Mouse (Mus musculus): ENCODE results near the gene Ess2. TPM values are rescaled to one million over a fixed set of nuclear protein-coding genes. Genes with fewer than 3 reads are reported as not detected.
"Not testable (repeated sequence)": the region's sequence is repeated elsewhere in the genome, so short reads cannot be mapped to it uniquely, and the experiment has no call there.

Ess2 gene
- total RNA-seq (2017): 14.4 and 37.0 TPM in 2 replicates

GRCm38 (mm10) chr16:17911052-17911595 lies at the start of gene Ess2:
Gene Ess2, minus strand, starts transcription at chr16:17911348.
- ATAC-seq (replicated peaks; ENCODE audit: low read depth, poor library complexity, severe bottlenecking): peak; percentile 95

DNA sequence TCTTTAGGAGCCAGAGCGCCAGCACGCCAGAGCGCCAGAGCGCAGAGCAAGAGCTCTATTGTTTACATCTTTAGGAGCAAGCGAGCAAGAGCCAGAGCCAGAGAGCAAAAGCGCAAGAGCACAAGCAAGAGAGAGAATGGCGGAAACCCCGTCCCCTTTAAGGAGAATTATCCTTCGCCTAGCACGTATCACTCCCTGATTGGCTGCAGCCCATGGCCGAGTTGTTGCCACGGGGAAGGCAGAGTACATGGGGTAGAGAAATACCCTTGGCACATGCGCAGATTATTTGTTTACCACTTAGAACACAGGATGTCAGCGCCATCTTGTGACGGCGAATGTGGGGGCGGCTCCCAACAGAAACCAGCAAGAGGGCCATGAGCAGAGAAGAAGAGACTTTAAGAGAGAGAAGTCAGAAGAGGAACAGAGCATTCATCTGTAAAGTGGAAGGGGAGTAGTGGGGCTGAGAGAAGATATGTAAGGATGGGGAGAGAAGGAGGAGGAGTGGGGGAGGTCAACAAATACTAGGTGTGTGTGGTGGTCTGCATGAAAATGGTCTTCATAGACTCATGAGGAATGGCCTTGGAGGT lies 45.0 kb upstream of the Ess2 start:
- ATAC-seq (replicated peaks; ENCODE audit: low read depth, poor library complexity, severe bottlenecking): not testable (repeated sequence)

DNA sequence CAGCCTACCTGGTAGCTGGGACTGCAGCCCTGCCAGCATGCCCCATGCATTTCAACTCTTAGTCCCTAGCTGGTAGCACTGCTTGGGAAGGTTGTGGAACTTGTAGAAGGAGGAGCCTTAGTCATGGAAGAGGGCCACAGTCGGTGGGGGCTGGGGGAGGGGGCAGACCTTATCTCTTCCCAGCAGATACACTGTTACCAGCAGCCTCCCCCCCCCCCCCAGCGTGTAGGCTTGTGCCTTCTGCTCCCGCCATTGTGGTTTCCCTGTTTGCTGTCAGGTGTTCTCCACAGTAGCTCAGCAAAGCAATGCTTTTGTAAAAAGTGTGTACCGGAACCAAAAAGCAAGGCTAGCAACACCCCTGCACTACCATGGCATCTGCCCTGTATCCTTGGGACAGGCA lies 40.5 kb upstream of the Ess2 start:
- no peak for ATAC-seq (replicated peaks; ENCODE audit: low read depth, poor library complexity, severe bottlenecking)

DNA sequence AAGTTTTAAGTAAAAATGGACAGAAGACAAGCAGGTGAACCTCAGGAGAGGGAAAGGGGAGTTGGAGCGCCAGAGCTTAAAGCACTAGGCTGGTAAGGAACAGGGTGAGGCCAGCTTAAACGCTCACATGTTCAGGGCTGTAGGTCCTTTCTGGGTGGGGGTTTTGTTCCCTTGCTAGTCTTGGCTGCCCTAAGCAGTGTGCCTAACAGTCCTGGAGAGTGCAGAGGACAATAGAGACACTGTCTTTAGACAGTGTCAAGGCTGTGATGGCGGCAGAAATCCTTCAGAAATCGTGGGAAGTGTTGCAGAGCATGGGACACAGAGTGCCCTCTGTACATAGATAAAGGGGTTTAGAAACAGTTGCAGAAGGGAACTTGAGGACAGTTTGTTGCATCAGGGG lies 38.9 kb upstream of the Ess2 start:
- no peak for ATAC-seq (replicated peaks; ENCODE audit: low read depth, poor library complexity, severe bottlenecking)

GRCm38 (mm10) chr16:17949421-17949877 lies 38.3 kb upstream of the Ess2 start:
- no peak for ATAC-seq (replicated peaks; ENCODE audit: low read depth, poor library complexity, severe bottlenecking)

DNA sequence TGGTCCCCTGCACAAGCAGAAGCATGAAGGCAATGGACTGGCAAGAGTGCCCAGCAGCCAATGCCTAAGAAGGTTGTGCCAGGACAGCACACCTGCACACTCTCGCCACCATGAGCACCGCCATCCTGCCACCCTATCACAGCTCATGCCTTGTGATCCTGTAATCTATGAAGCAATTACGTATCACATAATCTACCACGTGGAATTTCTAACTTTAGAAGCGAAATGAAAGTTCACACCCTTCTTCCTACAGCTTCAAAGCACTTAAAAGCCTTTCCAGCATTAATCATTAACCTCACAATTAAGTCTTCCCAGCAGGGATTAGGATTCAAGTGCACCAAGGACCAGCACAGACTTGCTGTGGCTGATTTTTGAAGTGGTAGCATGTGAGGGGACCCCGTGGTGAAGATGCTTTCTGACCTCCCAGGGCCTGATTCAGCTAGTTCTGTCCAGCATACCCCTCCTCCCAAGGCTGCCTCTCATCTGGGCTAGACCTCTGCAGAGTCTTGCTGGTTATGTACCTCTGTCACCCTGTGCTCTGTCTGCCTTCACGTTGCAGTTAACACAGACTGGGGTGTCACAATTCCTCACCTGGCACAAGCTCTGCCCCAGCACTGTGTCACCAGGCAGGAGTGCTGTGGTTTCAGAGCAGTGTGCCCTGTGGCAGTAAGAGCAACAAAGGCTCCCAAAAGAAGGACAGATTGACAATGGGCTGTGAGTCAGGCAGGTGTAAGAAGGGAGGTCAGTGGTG lies 34.1 kb upstream of the Ess2 start:
- no peak for ATAC-seq (replicated peaks; ENCODE audit: low read depth, poor library complexity, severe bottlenecking)

DNA sequence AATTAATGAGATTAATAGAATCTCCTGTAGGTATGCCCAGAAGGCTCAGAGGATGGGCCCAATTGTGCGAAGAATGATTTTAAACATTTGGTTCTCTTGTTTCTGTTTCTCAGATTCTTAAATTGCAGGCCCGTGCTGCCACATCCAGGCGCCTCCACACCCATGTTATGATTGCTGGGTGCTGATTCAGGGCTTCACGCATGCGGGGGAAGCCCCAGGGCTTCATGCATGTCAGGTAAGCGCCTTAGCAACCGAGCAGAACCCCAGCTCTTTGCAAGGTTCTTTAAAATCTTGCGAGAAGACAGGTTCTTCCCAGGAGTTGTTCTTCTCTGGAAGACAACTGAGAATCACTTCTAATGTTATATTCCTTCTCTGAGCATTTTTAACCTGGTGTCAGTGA lies 32.3 kb upstream of the Ess2 start:
- no peak for ATAC-seq (replicated peaks; ENCODE audit: low read depth, poor library complexity, severe bottlenecking)

GRCm38 (mm10) chr16:17939255-17939751 lies 28.2 kb upstream of the Ess2 start:
- peak; percentile 51 for ATAC-seq (replicated peaks; ENCODE audit: low read depth, poor library complexity, severe bottlenecking)

DNA sequence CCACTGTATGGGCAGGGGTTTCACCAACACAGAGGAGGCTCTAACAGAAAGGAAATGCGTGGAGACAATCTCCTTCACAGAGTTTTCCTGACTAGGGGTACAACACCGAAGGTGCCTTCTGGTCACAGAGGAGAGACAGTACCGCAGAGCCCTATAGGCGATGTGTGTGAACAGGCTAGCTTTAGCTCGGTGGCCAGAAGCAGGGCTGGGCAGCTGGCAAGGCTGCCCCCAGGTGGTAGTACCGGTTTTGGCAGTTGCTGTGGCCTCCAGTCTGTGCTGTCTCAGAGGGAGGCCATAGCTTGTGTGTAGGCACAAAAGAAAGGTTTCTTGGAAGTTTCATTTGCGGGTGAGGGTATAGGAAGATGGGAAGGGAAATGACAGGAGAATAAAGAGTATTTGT lies 27.7 kb upstream of the Ess2 start:
- ATAC-seq (replicated peaks; ENCODE audit: low read depth, poor library complexity, severe bottlenecking): peak; percentile 92

- 0 out of 2 replicates have a peak, but pooled peaks have one; percentile 1 for ATAC-seq (replicated peaks; ENCODE audit: low read depth, poor library complexity, severe bottlenecking)
Measured at GRCm38 (mm10) chr16:17938187-17938586, 27.0 kb upstream of the Ess2 start.

DNA sequence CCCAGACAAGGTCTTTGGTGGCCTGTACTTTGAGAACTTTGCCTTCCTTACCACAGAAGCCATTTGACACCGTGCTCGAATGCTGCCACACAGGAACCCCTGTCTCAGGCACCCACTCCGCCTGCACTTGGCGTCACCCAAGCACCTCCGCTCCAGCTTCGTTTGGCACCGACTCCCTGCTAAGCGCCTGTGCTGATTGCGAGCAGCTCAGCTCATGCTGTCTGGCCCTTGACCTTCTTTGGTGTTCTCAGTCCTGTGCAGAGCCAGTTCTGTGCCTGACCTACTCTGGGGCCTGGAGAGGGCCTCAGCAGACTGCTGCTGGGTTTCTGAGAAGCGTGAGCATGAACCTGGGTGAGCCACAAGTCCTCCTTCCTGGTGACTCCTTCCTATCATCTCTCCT lies 25.6 kb upstream of the Ess2 start:
- no peak for ATAC-seq (replicated peaks; ENCODE audit: low read depth, poor library complexity, severe bottlenecking)

DNA sequence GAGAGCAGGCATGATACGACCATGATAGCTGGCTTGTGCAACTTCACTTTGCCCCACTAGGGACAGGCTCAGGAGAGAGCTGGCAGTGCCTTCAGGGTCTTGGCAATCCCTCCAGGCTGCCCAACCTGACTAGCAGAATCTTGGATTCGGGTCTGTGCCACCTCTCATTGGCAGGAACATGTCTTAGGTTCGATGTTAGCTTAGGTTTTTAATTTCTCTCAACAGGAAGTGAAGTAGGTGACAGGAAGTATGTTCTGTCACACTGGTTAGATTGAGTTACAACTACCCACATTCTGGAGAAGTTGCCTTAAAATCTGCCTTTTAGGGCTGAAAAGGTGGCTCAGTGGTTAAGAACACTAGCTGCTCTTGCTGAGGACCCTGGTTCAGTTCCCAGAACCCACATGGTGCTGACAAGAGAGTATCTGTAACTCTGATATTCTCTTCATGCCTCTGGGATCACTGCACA lies 23.3 kb upstream of the Ess2 start:
- peak; percentile 43; the same call in 1 of the 2 replicates for ATAC-seq (replicated peaks; ENCODE audit: low read depth, poor library complexity, severe bottlenecking)

- peak; percentile 20 for ATAC-seq (replicated peaks; ENCODE audit: low read depth, poor library complexity, severe bottlenecking)
Measured at GRCm38 (mm10) chr16:17933594-17934444, 22.7 kb upstream of the Ess2 start.

DNA sequence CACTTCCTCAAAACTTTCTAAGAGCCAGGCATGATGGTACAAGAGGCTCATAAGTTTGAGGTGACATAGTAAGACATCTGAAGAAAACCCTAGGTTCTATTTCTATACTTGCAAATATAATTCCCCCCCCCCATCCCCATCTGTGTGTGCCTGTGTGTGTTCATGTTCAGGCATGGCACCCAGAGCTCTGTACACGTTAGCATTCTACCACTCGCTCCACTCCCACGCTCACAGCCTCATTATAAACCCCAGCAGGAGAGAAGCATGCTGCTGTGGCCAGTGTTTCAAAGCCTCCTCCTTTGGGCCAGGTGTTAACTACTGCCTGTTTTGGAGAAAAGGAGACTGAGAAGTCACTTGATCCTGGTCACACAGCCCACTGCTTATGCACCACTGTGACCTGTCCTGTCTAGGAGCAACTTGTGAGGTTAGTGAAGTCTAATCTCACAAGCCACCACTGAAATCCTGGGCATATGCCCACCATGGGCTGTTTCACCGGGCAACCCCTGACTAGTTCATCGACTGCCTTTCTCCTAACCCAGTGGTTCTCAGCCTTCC lies 20.8 kb upstream of the Ess2 start:
- no peak for ATAC-seq (replicated peaks; ENCODE audit: low read depth, poor library complexity, severe bottlenecking)

DNA sequence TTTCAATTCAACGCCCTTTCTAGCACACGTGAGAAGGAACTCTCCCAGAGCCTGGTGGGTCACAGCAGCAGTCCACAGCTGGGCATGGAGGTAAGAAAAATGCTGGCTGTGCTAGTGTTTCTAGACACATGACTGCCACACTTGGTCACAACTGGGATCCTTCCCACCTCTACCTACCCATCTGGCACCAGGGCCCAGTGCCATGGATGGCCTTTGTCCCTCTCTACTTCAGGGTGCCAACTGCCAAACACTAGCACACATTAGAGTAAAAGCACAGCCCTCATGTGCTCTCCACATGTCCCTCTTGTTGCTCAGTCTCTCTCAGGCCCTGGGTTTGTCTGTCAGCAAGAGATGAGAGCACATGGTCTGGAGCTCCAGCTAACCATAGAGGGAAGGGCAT lies 18.5 kb upstream of the Ess2 start:
- ATAC-seq (replicated peaks; ENCODE audit: low read depth, poor library complexity, severe bottlenecking): no peak

- ATAC-seq (replicated peaks; ENCODE audit: low read depth, poor library complexity, severe bottlenecking): no peak
Measured at GRCm38 (mm10) chr16:17929211-17929610, 18.1 kb upstream of the Ess2 start.

GRCm38 (mm10) chr16:17928627-17929104 lies 17.5 kb upstream of the Ess2 start:
- peak; percentile 83 for ATAC-seq (replicated peaks; ENCODE audit: low read depth, poor library complexity, severe bottlenecking)

- peak; percentile 61 for ATAC-seq (replicated peaks; ENCODE audit: low read depth, poor library complexity, severe bottlenecking)
Measured at GRCm38 (mm10) chr16:17928087-17928580, 17.0 kb upstream of the Ess2 start, which contains the start of gene Slc25a1. Gene Slc25a1, minus strand, starts transcription at chr16:17928219.

- peak; percentile 10; the same call in 1 of the 2 replicates for ATAC-seq (replicated peaks; ENCODE audit: low read depth, poor library complexity, severe bottlenecking)
Measured at GRCm38 (mm10) chr16:17927351-17928082, 16.4 kb upstream of the Ess2 start.
